Mouse (Mus musculus) ES-Bruce4 (cell line): ENCODE measurements around the gene Zfp697.

Experiments used
- CTCF ChIP-seq: IDR thresholded peaks from one replicate; pipeline ENCODE4 v1.8.1; 2011; ENCODE audit warnings: low read depth, low read length
- POLR2A ChIP-seq: IDR thresholded peaks from one replicate; pipeline ENCODE4 v1.8.1; 2011; ENCODE audit warnings: low read length; ENCODE audit not compliant: insufficient read depth

DNA sequence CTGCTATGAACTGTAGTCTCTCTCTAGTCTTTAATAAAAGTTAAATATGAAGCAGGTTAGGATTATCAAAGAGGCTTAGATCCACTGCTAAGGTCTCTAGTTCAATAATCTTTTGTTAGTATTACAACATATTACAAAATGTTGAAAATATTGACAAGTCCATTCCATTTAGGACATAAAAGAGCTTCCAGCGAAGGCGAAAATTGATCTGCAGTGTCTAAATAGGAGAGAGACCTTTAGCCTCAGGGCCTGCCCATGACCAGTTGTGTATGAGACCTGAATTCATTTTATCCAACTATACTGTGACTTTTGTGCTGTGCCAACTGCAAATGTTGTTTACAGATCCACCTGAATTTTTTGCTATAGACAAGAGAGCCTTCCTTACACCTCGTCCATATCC is 247.4 kb downstream of the Zfp697 start:
- TF ChIP-seq CTCF (no peak), POLR2A (no peak)
